Mouse (Mus musculus): ENCODE measurements around the gene C530025M09Rik. TPM values are rescaled to one million over a fixed set of nuclear protein-coding genes. Genes with fewer than 3 reads are reported as not detected.

C530025M09Rik gene
- total RNA-seq (2021) = 1 to 10 TPM; 2.1 to 3.7 TPM
- long read RNA-seq, experiment 1 = 0 reads
- long read RNA-seq, experiment 2, partial matches to known transcripts = 0 of 2 reads
- long read RNA-seq, experiment 2, other reads (novel, unspliced or antisense) = 0 of 2 reads

- intact Hi-C loops (cut with DNase I) = loop anchor here (5.0 kb wide), 1 partner anchor 172 kb away; no protein-coding TSS in a partner anchor
- DNase-seq (ENCODE audit: low spot score in 2 of 2) = peak; percentile 51 to 62
These were observed at the start of gene C530025M09Rik for GRCm38 (mm10) chr2:149830536-149831458. TSS of gene C530025M09Rik (minus strand) at chr2:149831213.

GRCm38 (mm10) chr2:149877954-149878353 lies 46.9 kb upstream of the C530025M09Rik start:
- peak; percentile 42 to 45 for DNase-seq (ENCODE audit: low spot score in 2 of 2)
- intact Hi-C loops (cut with DNase I) = no loop called here

GRCm38 (mm10) chr2:149873346-149873745 lies 42.3 kb upstream of the C530025M09Rik start:
- intact Hi-C loops (cut with DNase I) = loop anchor here (5.0 kb wide), 1 partner anchor 106 kb away; no protein-coding TSS in a partner anchor
- peak; percentile 76 to 89 for DNase-seq (ENCODE audit: low spot score in 2 of 2)

- intact Hi-C loops (cut with DNase I) = loop anchor here (5.0 kb wide), 1 partner anchor 105 kb away; no protein-coding TSS in a partner anchor
- peak; percentile 23 to 40 for DNase-seq (ENCODE audit: low spot score in 2 of 2)
These were observed 41.5 kb upstream of the C530025M09Rik start for GRCm38 (mm10) chr2:149872496-149872895.

- DNase-seq (ENCODE audit: low spot score in 2 of 2) = no peak
- intact Hi-C loops (cut with DNase I) = loop anchor here (5.0 kb wide), 1 partner anchor 103 kb away; no protein-coding TSS in a partner anchor
These were observed 39.5 kb upstream of the C530025M09Rik start for GRCm38 (mm10) chr2:149870496-149870895.

- DNase-seq (ENCODE audit: low spot score in 2 of 2) = no peak
- intact Hi-C loops (cut with DNase I) = no loop called here
These were observed 35.0 kb upstream of the C530025M09Rik start for GRCm38 (mm10) chr2:149865914-149866435.

GRCm38 (mm10) chr2:149861002-149861401 lies 30.0 kb upstream of the C530025M09Rik start:
- intact Hi-C loops (cut with DNase I) = no loop called here
- no peak for DNase-seq (ENCODE audit: low spot score in 2 of 2)

- intact Hi-C loops (cut with DNase I) = no loop called here
- no peak for DNase-seq (ENCODE audit: low spot score in 2 of 2)
These were observed 17.8 kb upstream of the C530025M09Rik start for GRCm38 (mm10) chr2:149848778-149849177.

- intact Hi-C loops (cut with DNase I) = no loop called here
- DNase-seq (ENCODE audit: low spot score in 2 of 2) = peak; percentile 47 to 55
These were observed 13.6 kb upstream of the C530025M09Rik start for GRCm38 (mm10) chr2:149844575-149844974.

GRCm38 (mm10) chr2:149839666-149840065 lies 8.7 kb upstream of the C530025M09Rik start:
- no peak for DNase-seq (ENCODE audit: low spot score in 2 of 2)
- intact Hi-C loops (cut with DNase I) = no loop called here

- DNase-seq (ENCODE audit: low spot score in 2 of 2) = no peak
- intact Hi-C loops (cut with DNase I) = no loop called here
These were observed 5.6 kb upstream of the C530025M09Rik start for GRCm38 (mm10) chr2:149836471-149837135.

- intact Hi-C loops (cut with DNase I) = no loop called here
These were observed 4.1 kb upstream of the C530025M09Rik start for GRCm38 (mm10) chr2:149835091-149835490.

GRCm38 (mm10) chr2:149832301-149832700 lies 1.3 kb upstream of the C530025M09Rik start:
- no peak for DNase-seq (ENCODE audit: low spot score in 2 of 2)
- intact Hi-C loops (cut with DNase I) = loop anchor here (5.0 kb wide), 1 partner anchor 170 kb away; no protein-coding TSS in a partner anchor

More at GRCm38 (mm10) chr2:149835091-149835490, 4.1 kb upstream of the C530025M09Rik start:
- no peak for DNase-seq (ENCODE audit: low spot score in 2 of 2)

- DNase-seq (ENCODE audit: low spot score in 2 of 2) = peak in 1 of 2 experiments; percentile 46
- intact Hi-C loops (cut with DNase I) = loop anchor here (5.0 kb wide), 1 partner anchor 171 kb away; no protein-coding TSS in a partner anchor
These were observed 639 bp upstream of the C530025M09Rik start for GRCm38 (mm10) chr2:149831459-149832245.

GRCm38 (mm10) chr2:149829955-149830535 lies 968 bp downstream of the C530025M09Rik start:
- peak in 1 of 2 experiments; percentile 28 for DNase-seq (ENCODE audit: low spot score in 2 of 2)
- intact Hi-C loops (cut with DNase I) = loop anchor here (5.0 kb wide), 1 partner anchor 172 kb away; no protein-coding TSS in a partner anchor

- DNase-seq (ENCODE audit: low spot score in 2 of 2) = no peak
- intact Hi-C loops (cut with DNase I) = no loop called here
These were observed 2.1 kb downstream of the C530025M09Rik start, which contains the start of gene Syndig1 for GRCm38 (mm10) chr2:149828911-149829310. TSS of gene Syndig1 (plus strand) at chr2:149829211.

- intact Hi-C loops (cut with DNase I) = no loop called here
- DNase-seq (ENCODE audit: low spot score in 2 of 2) = no peak
These were observed 10.8 kb downstream of the C530025M09Rik start for GRCm38 (mm10) chr2:149820201-149820600.

GRCm38 (mm10) chr2:149819751-149820150 lies 11.3 kb downstream of the C530025M09Rik start:
- no peak for DNase-seq (ENCODE audit: low spot score in 2 of 2)
- intact Hi-C loops (cut with DNase I) = no loop called here

Data from left cerebral cortex, postnatal 14 days (tissue).